Mouse (Mus musculus) stomach, embryonic 14.5 days (tissue): ENCODE results near the gene Gm5431. TPM values are rescaled to one million over a fixed set of nuclear protein-coding genes. Genes with fewer than 3 reads are reported as not detected.

ENCODE experiments used
- ATAC-seq: fragments of 200-750 bp; cut with Nextera tagmentation; 2 replicates; pipeline ENCODE4 v1.8.0; 2017; ENCODE audit warnings: low read depth, moderate TSS enrichment; ENCODE audit not compliant: insufficient number of reproducible peaks, insufficient read depth, low FRiP score
- H3K27ac ChIP-seq: fragments of 300-500 bp; sonication (generic); 2 replicates; pipeline ENCODE4 v1.5.1; 2014; ENCODE audit warnings: mild to moderate bottlenecking, low read length, moderate library complexity, mixed read lengths
- H3K27me3 ChIP-seq: fragments of 300-500 bp; sonication (generic); 2 replicates; pipeline ENCODE4 v1.6.1; 2014; ENCODE audit warnings: low read length, control low read depth, mixed read lengths; ENCODE audit not compliant: control insufficient read depth, insufficient read depth
- H3K36me3 ChIP-seq: fragments of 300-500 bp; sonication (generic); 2 replicates; pipeline ENCODE4 v1.6.1; 2014; ENCODE audit warnings: mild to moderate bottlenecking, control low read depth, low read length, moderate library complexity, mixed read lengths; ENCODE audit not compliant: control insufficient read depth, insufficient read depth
- H3K4me1 ChIP-seq: fragments of 300-500 bp; sonication (generic); 2 replicates; pipeline ENCODE4 v1.6.1; 2014; ENCODE audit warnings: low read length, control low read depth, mixed read lengths; ENCODE audit not compliant: control insufficient read depth, insufficient read depth
- H3K4me2 ChIP-seq: fragments of 300-500 bp; sonication (generic); replicated peaks from 2 replicates; pipeline ENCODE4 v1.6.1; 2014; ENCODE audit warnings: low read depth, low read length, control low read depth
- H3K4me3 ChIP-seq: fragments of 300-500 bp; sonication (generic); 2 replicates; pipeline ENCODE4 v1.5.1; 2014; ENCODE audit warnings: low read depth, low read length, control low read depth
- H3K9ac ChIP-seq: fragments of 300-500 bp; sonication (generic); replicated peaks from 2 replicates; pipeline ENCODE4 v1.6.1; 2014; ENCODE audit warnings: low read depth, mild to moderate bottlenecking, control low read depth, low read length, moderate library complexity, mixed read lengths
- H3K9me3 ChIP-seq: fragments of 300-500 bp; sonication (generic); 2 replicates; pipeline ENCODE4 v1.6.1; 2016; ENCODE audit warnings: low read depth, low read length, control low read depth; ENCODE audit not compliant: control insufficient read depth
- WGBS: fragments of 180-500 bp; shearing (Covaris S2); extraction: QIAGEN DNeasy Blood & Tissue Kit; methylation state at CpG from one replicate; pipeline ENCODE4 v1.1.7; 2014; 5-methylcytosine and 5-hydroxymethylcytosine counted together
- polyA plus RNA-seq: library from polyadenylated mRNA; unstranded; fragments of >200 nt; fragmentation: Nextera tagmentation; extraction: Ambion mirVana; gene quantifications from 2 replicates; pipeline ENCODE4 v1.2.1, GENCODE M21; 2014

Gm5431 gene
- polyA plus RNA-seq, 1 experiment from 2014 or later, result 0.12 TPM

DNA sequence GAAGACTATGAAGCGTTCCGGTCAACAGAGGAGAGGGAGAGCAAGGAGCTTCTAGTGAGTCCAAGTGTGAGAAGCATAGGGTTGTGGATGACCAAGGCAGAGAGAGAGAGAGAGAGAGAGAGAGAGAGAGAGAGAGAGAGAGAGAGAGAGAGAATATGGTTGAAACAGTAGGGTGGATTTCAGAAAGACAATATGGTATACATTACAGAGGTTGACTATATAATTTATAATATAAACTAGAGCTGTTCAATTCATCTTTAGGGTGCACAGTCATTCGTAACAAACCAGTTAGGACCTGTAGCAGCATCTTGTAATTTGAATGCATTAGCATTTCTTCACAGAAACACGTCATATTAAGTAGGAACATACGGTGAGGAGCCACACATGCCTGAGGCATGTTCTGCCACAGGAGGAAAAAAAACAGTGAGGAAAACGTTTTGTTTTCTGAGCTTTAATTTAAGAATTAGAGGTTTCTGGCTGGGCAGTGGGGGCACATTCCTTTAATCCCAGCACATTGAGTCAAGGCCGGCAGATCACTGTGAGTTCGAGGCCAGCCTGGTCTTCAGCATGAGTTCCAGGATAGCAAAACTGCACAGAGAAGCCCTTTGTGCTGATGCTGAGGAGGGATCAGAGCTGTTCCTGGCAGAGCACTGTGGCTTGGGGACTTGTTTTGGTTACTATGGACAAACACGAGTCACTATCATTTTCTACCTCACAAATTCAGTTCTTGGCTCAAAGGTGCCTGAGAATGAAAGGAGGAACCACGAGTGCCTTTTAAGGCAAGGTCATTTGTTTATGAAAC is 62.9 kb downstream of the Gm5431 start:
- peaks cover 6% of the 10 kb centered on the region; the same call in 1 of the 2 replicates for H3K4me1 ChIP-seq
- H3K36me3 ChIP-seq, result no peaks in the 10 kb centered on the region
- no peak overlapping the region for H3K27ac ChIP-seq
- ATAC-seq, result no peak
- H3K9ac ChIP-seq, result no peak overlapping the region
- H3K9me3 ChIP-seq, result no peaks in the 10 kb centered on the region
- H3K27me3 ChIP-seq, result no peaks in the 10 kb centered on the region
- 79% methylated on average over 10 of the region's 10 CpGs for WGBS
- no peak overlapping the region for H3K4me3 ChIP-seq
- H3K4me2 ChIP-seq, result peak overlapping the region; percentile 52

DNA sequence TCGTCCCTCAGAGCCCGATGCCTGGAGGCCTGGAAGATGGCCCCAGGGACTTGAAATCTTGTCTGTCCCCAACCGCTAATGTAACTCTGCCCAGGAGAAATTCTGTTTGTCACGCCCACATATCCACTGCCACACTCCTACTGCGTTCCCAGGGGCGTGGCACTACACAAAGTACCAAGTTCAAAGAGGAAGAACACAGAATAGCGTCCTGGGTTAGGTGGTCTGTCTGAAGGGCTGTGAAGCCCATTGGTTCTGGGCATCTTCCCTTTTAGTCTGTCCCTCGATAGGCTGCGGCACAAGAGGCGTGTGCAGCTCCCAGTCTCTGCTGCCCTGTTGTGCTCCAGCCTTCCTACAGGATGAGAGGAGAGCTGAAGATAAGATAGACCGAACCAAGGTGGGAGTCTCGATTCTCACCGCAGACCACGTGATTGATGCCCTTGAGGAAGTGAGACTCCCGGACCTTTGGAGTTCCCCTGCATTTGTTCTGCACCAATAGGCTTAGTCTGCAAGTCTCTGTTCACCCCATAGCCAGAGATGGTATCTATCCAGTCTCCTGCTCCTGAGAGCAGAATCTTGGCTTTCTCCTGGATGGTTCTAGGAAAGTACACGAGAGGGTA is 63.7 kb downstream of the Gm5431 start:
- Histone ChIP-seq H3K4me1 (peaks cover 6% of the 10 kb centered on the region; the same call in 1 of the 2 replicates), H3K9me3 (no peaks in the 10 kb centered on the region), H3K4me2 (peak overlapping the region; percentile 52), H3K4me3 (peak overlapping the region; percentile 68), H3K9ac (0 out of 2 replicates have a peak overlapping the region, but pooled peaks have one; percentile 49), H3K27me3 (no peaks in the 10 kb centered on the region), H3K27ac (no peak overlapping the region), H3K36me3 (no peaks in the 10 kb centered on the region)
- no peak for ATAC-seq
- 2% methylated on average over 16 of the region's 16 CpGs for WGBS

Other genes with a start within 250 kb of the Gm5431 start
- 984 TPM in 2 replicates for gene Rack1, start 101.9 kb downstream of the Gm5431 start, polyA plus RNA-seq
- 5.8 and 6.2 TPM in 2 replicates for gene Trim41, start 84.9 kb downstream of the Gm5431 start, polyA plus RNA-seq
- 1.4 and 2.1 TPM in 2 replicates for gene Trim7, start 76.1 kb downstream of the Gm5431 start, polyA plus RNA-seq
- 4.5 and 4.9 TPM in 2 replicates for gene Gm12184, start 75.6 kb downstream of the Gm5431 start, polyA plus RNA-seq
- 12.9 and 13.2 TPM in 2 replicates for gene Irgm1, start 30.5 kb downstream of the Gm5431 start, polyA plus RNA-seq
- 3.8 TPM in 2 replicates for gene Psme2b, start 44.0 kb upstream of the Gm5431 start, polyA plus RNA-seq
- gene Olfr56, start 76.7 kb upstream of the Gm5431 start, polyA plus RNA-seq, result 0.21 TPM in 1 of 2 replicates, not detected in the other
- 0.67 and 0.73 TPM in 2 replicates for gene 9930111J21Rik1, start 77.2 kb upstream of the Gm5431 start, polyA plus RNA-seq
- not detected in 2 replicates for gene Gm12185, start 90.0 kb upstream of the Gm5431 start, polyA plus RNA-seq
- gene Tgtp1, start 92.0 kb upstream of the Gm5431 start, polyA plus RNA-seq, result 1.0 and 1.4 TPM in 2 replicates
- 0.81 and 1.2 TPM in 2 replicates for gene 9930111J21Rik2, start 149.0 kb upstream of the Gm5431 start, polyA plus RNA-seq
- gene Tgtp2, start 162.0 kb upstream of the Gm5431 start, polyA plus RNA-seq, result 0.10 TPM in 1 of 2 replicates, not detected in the other
- gene Ifi47, start 174.4 kb upstream of the Gm5431 start, polyA plus RNA-seq, result 1.6 and 2.2 TPM in 2 replicates
- 0.08 TPM in 1 of 2 replicates, not detected in the other for gene Olfr1396, start 212.7 kb upstream of the Gm5431 start, polyA plus RNA-seq
- not detected in 2 replicates for gene Olfr1395, start 240.1 kb upstream of the Gm5431 start, polyA plus RNA-seq